Mouse (Mus musculus): Measurements from ENCODE around the gene Setd2.

Setd2 gene

GRCm38 (mm10) chr9:110532538-110533291 is at the start of gene Setd2:
Gene Setd2 (plus strand): TSS chr9:110532597.
- peak; percentile 37 for DNase-seq (ENCODE audit: low read depth)

DNA sequence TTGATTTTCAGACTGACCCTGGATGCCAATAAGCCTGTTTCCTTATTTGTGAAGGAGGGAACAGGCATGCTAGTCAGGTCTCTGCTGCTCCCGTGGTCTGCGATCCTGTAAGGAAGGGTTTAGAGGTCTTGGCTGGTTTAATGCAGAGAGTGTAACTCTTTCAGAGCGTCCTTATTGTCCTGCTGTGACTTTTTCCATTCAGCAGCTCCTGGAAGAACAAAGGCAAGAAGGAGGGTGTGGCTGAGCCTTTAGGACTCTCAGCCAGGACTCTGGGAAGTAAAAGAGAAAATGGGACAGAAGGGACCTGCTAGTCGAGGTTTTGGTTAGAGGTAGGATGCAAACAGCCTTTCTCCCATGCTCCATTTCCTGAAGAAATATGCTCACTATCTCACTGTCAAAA is 43.6 kb upstream of the Setd2 start:
- DNase-seq (ENCODE audit: low read depth), result no peak

- peak; percentile 53 for DNase-seq (ENCODE audit: low read depth)
Observed at GRCm38 (mm10) chr9:110490913-110491312, 41.5 kb upstream of the Setd2 start.

- peak; percentile 43 for DNase-seq (ENCODE audit: low read depth)
Observed at GRCm38 (mm10) chr9:110525737-110526136, 6.7 kb upstream of the Setd2 start.

GRCm38 (mm10) chr9:110529002-110529737 is 3.2 kb upstream of the Setd2 start:
- no peak for DNase-seq (ENCODE audit: low read depth)

DNA sequence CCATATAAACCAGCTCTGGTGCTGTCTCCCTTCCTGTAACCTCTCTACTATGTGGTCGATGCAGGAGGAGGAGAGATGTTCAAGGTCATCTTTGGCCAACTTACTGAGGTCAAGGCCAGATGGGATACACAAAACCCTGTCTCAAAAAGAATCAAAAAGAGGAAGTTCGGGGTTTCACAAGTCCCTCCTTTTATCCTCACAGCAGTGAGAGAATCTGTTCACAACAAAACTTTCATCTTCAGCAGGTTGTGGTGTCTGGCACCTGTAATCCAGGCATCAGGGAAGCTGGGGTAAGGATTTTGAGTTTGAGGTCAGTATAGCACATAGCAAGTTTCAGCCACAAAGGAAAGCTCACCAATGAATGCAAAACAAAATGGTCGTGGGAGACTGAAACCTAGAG is 1.7 kb upstream of the Setd2 start:
- peak; percentile 84 for DNase-seq (ENCODE audit: low read depth)

GRCm38 (mm10) chr9:110531151-110531791 is 1.1 kb upstream of the Setd2 start:
- DNase-seq (ENCODE audit: low read depth), result peak; percentile 68

- DNase-seq (ENCODE audit: low read depth), result peak; percentile 96
Observed at GRCm38 (mm10) chr9:110531914-110532489, 395 bp upstream of the Setd2 start.

DNA sequence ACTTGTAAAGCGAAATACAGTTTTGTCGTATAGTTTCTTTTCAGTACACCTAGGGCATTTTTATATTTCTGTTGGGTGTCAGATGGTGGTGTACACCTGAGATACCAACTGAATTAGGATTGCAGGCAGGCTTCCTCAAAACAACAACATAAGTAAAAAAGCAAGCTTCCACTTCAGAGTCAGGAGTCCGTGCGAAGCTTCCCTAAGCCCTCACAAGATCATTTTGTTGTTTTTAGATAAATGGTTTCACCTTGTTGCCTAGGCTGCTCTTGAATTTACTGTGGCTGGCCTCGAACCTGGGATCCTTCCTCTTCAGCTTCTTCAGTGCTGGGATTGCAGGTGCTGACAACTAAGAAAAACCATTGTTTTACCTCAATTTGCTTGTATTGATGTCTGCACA is 1.2 kb downstream of the Setd2 start:
- peak; percentile 27 for DNase-seq (ENCODE audit: low read depth)

- peak; percentile 23 for DNase-seq (ENCODE audit: low read depth)
Observed at GRCm38 (mm10) chr9:110535114-110535513, 2.7 kb downstream of the Setd2 start.

DNA sequence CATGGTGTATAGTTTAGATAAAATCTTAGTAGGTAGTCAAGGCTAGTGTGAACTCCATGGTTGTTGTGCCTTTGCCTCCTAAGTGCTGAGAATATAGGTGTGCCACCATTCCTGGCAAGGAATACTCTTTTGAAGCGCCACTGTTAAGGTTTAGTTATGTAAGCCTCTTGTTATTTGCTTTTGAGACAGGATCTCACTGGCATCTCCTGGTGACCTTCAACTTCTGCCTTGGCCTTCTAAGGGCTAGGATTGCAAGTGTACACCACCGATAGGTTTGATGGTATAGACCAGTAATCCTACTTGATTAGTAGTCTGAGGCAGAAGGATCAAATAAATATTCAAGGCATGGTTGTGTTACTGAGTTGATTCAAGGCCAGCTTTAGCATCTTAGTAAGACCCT is 4.2 kb downstream of the Setd2 start:
- DNase-seq (ENCODE audit: low read depth), result no peak

DNA sequence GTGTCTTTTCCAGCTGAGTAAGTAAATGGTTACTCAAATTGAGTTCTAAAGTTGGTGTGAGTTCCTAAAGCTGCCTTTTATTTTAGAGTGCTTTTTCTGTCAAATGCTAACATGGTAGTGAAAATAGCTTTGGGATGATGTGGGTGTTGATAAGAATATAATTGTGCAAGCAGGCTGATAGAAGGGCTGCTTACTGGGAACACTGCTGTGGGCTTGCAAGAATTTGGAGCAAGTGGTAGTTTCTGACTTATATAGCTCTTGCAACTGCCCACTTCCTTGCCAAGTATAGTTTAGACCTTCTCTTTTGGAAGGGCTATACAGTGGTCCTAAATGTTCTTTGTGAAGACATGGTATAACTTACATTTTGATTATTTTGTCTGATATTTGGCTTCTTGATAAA is 6.1 kb downstream of the Setd2 start:
- DNase-seq (ENCODE audit: low read depth), result peak; percentile 51

DNA sequence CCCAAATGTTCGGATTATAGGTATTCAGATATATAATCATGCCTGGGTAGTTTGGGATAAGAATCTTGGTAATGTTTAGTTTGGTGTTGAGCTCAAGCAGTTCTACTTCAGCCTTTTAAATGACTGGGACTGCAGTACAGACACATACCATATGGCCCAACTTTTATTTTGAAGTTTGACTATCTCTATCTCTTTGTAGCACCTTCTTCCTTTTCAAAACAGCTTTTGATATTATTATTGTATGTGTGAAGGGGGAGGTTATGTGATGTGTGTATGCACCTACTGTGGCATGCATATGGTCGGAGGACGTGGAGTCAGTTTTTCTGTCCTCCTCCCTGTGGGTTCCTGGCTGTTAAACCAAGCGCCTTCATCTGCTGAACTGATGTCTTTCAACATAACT is 9.6 kb downstream of the Setd2 start:
- DNase-seq (ENCODE audit: low read depth), result peak; percentile 43

GRCm38 (mm10) chr9:110548261-110548660 is 15.9 kb downstream of the Setd2 start:
- DNase-seq (ENCODE audit: low read depth), result no peak

- peak; percentile 46 for DNase-seq (ENCODE audit: low read depth)
Observed at GRCm38 (mm10) chr9:110568309-110568708, 35.9 kb downstream of the Setd2 start.

- no peak for DNase-seq (ENCODE audit: low read depth)
Observed at GRCm38 (mm10) chr9:110582161-110582560, 49.8 kb downstream of the Setd2 start.

GRCm38 (mm10) chr9:110583521-110583920 is 51.1 kb downstream of the Setd2 start:
- DNase-seq (ENCODE audit: low read depth), result no peak

GRCm38 (mm10) chr9:110611471-110611870 is 79.1 kb downstream of the Setd2 start:
- DNase-seq (ENCODE audit: low read depth), result no peak

GRCm38 (mm10) chr9:110617081-110617480 is 84.7 kb downstream of the Setd2 start:
- DNase-seq (ENCODE audit: low read depth), result peak; percentile 37

- DNase-seq (ENCODE audit: low read depth), result peak; percentile 34
Observed at GRCm38 (mm10) chr9:110620180-110620579, 87.8 kb downstream of the Setd2 start.

DNA sequence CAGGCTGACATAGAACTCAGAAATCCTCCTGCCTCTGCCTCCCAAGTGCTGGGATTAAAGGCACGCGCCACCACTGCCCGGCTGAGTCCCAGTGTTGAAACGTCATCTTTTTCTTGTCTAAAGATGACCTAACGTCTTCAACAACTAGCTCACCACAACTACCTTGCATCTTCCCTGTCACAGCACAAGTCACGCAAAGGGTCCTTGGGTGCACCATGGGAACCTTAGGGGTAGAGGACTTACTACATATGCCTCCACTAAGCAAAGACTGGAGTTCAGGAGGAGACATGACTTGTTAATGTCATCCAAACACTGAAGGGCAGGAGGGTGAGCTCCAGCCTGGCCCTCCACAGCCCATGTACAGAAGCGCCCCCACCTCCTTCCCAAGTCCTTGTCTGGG is 88.3 kb downstream of the Setd2 start:
- no peak for DNase-seq (ENCODE audit: low read depth)

GRCm38 (mm10) chr9:110622621-110623219 is 90.3 kb downstream of the Setd2 start:
- DNase-seq (ENCODE audit: low read depth), result no peak
